Mouse (Mus musculus): ENCODE results near the gene A530016L24Rik.

GRCm38 (mm10) chr12:112457839-112458238 lies 31.4 kb upstream of the A530016L24Rik start:
- no peak for TF ChIP-seq CTCF (IDR thresholded peaks at IDR 0.05; ENCODE audit: borderline replicate concordance, extremely low read depth, insufficient read depth, insufficient read length)
- TF ChIP-seq POLR2A (IDR thresholded peaks at IDR 0.05; ENCODE audit: borderline replicate concordance, extremely low read depth, insufficient read depth, insufficient read length, poor library complexity, severe bottlenecking) = no peak
